Mouse (Mus musculus) cerebellum, postnatal 25 days (tissue): ENCODE measurements around the gene 4932438H23Rik.

Experiments used
- DNase-seq, 2 experiments: peaks; one replicate each; pipeline ENCODE4 v3.0.0; 2021; ENCODE audit warnings: mixed read lengths in 2 of 2

The 4932438H23Rik gene

DNA sequence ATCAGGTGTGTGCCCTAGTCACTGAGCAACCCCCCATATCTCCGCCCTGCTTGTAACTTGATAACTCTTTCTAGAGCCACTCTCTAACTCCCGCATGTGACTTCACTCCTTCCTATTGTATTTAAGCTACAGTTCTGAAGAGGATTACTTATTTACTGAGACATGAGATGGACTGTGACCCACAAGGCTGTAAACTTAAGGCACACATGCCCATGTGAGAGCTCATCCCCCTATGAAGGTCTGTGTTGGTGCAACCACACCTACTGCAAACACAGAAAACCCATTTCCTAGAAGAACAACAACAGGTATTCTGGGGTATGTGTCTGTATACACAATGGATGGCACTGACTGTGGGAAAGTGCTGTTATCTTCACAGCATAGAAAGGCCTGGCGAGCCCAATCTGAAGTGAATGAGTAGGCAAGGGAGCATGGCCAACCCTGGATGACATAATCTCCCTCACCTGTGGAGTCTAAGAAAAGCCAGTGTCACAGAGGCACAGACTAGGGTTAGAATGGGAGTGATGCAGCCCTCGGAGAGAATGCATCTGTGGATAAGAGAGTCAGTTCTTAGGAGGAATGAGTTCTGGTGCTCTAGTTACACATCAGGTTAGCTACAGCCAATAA, 89.9 kb downstream of the 4932438H23Rik start:
- DNase-seq, result no peak
